Mouse (Mus musculus): ENCODE results near the gene Prrxl1.

GRCm38 (mm10) chr14:32583696-32584095, 15.5 kb upstream of the Prrxl1 start:
- TF ChIP-seq CTCF (IDR thresholded peaks at IDR 0.05; ENCODE audit: borderline replicate concordance, control insufficient read depth, extremely low read depth, insufficient read depth, low read length, poor library complexity) (no peak), POLR2A (IDR thresholded peaks at IDR 0.05; ENCODE audit: control insufficient read depth, extremely low read depth, insufficient read depth, low read length, poor library complexity) (no peak)

Measured in thymus, adult 2 months (tissue).